Mouse (Mus musculus) kidney, postnatal 36 days (tissue): ENCODE measurements at regions not wholly inside any gene's neighbourhood (a gene's known extent, or its start where the extent isn't known, plus 50 kb on each side); places are given as distances from the start of the nearest gene placed in this dataset.
A peak's percentile ranks its signal among the peaks of the same experiment; 100 is the strongest.

Experiments
- DNase-seq, 2 experiments: peaks; one replicate each; pipeline ENCODE4 v3.0.0; 2021 to 2022; ENCODE audit warnings: mixed read lengths in 2 of 2

- no peak for DNase-seq
These were observed 399.6 kb downstream of the Nbas start for GRCm38 (mm10) chr12:13668485-13669022.

GRCm38 (mm10) chr12:13639336-13639735 lies 370.4 kb downstream of the Nbas start:
- peak in 1 of 2 experiments; percentile 13 for DNase-seq
